Mouse (Mus musculus) neutrophil, adult 5-6 weeks (primary cell): ENCODE measurements around the gene Vmac. TPM values are rescaled to one million over a fixed set of nuclear protein-coding genes. Genes with fewer than 3 reads are reported as not detected.

Source experiments
- ATAC-seq: fragments of 151-379, 151-347 bp; 2 replicates; pipeline ENCODE4 v1.8.0; 2017; ENCODE audit warnings: mild to moderate bottlenecking, moderate TSS enrichment; ENCODE audit not compliant: insufficient number of reproducible peaks, poor library complexity, low FRiP score, severe bottlenecking; ENCODE audit errors: extremely low read depth
- total RNA-seq: library from RNA; stranded (forward); fragments of 200-1000 nt; gene quantifications from 2 replicates; pipeline ENCODE4 v1.2.3, GENCODE M21; 2017

Vmac gene
- total RNA-seq, 1 experiment from 2014 or later: 10.7 TPM

- ATAC-seq: no peak
Measured at GRCm38 (mm10) chr17:56744173-56744572, 26.4 kb upstream of the Vmac start.

GRCm38 (mm10) chr17:56740788-56741160, 23.0 kb upstream of the Vmac start:
- no peak for ATAC-seq

- ATAC-seq: no peak
Measured at GRCm38 (mm10) chr17:56740118-56740787, 22.4 kb upstream of the Vmac start.

GRCm38 (mm10) chr17:56738221-56738620, 20.4 kb upstream of the Vmac start:
- no peak for ATAC-seq

GRCm38 (mm10) chr17:56736534-56736933, 18.7 kb upstream of the Vmac start:
- ATAC-seq: no peak

- ATAC-seq: no peak
Measured at GRCm38 (mm10) chr17:56729656-56730055, 11.8 kb upstream of the Vmac start.

GRCm38 (mm10) chr17:56729151-56729550, 11.3 kb upstream of the Vmac start:
- no peak for ATAC-seq

GRCm38 (mm10) chr17:56728117-56728516, 10.3 kb upstream of the Vmac start:
- ATAC-seq: no peak

- no peak for ATAC-seq
Measured at GRCm38 (mm10) chr17:56727659-56728058, 9.8 kb upstream of the Vmac start.

- no peak for ATAC-seq
Measured at GRCm38 (mm10) chr17:56727029-56727649, 9.3 kb upstream of the Vmac start.

- no peak for ATAC-seq
Measured at GRCm38 (mm10) chr17:56723419-56724161, 5.8 kb upstream of the Vmac start.

- ATAC-seq: no peak
Measured at GRCm38 (mm10) chr17:56722441-56722840, 4.6 kb upstream of the Vmac start.

GRCm38 (mm10) chr17:56716655-56717362, 1.0 kb downstream of the Vmac start:
- ATAC-seq: peak; percentile 82

- no peak for ATAC-seq
Measured at GRCm38 (mm10) chr17:56715914-56716654, 1.7 kb downstream of the Vmac start.

GRCm38 (mm10) chr17:56715360-56715759, 2.5 kb downstream of the Vmac start:
- ATAC-seq: no peak

- ATAC-seq: no peak
Measured at GRCm38 (mm10) chr17:56709708-56710107, 8.1 kb downstream of the Vmac start.

GRCm38 (mm10) chr17:56708692-56709091, 9.1 kb downstream of the Vmac start:
- ATAC-seq: no peak

- ATAC-seq: no peak
Measured at GRCm38 (mm10) chr17:56706515-56706914, 11.3 kb downstream of the Vmac start.

- no peak for ATAC-seq
Measured at GRCm38 (mm10) chr17:56703038-56703437, 14.8 kb downstream of the Vmac start.
